Mouse (Mus musculus): Measurements from ENCODE around the gene Gsdme. TPM values are rescaled to one million over a fixed set of nuclear protein-coding genes. Genes with fewer than 3 reads are reported as not detected.

The Gsdme gene
- polyA plus RNA-seq, 1 experiment from 2014 or later = 54.5 TPM

GRCm38 (mm10) chr6:50273947-50274346, 10.3 kb upstream of the Gsdme start:
- no peak for ATAC-seq (replicated peaks; ENCODE audit: low FRiP score, low read depth)
- no peak overlapping the region for H3K27ac ChIP-seq
- 79% methylated on average over 4 of the region's 4 CpGs for WGBS
- H3K4me2 ChIP-seq (ENCODE audit: low read length) = no peak overlapping the region
- no peaks in the 10 kb centered on the region for H3K4me1 ChIP-seq (replicated peaks; ENCODE audit: insufficient read depth, low read length)
- H3K36me3 ChIP-seq (ENCODE audit: insufficient read depth, low read length) = no peaks in the 10 kb centered on the region
- no peaks in the 10 kb centered on the region for H3K9me3 ChIP-seq (replicated peaks; ENCODE audit: low read length)
- H3K9ac ChIP-seq (ENCODE audit: low read depth, low read length) = no peak overlapping the region
- no peak for TF ChIP-seq CTCF (IDR thresholded peaks at IDR 0.05; ENCODE audit: low read depth)
- H3K4me3 ChIP-seq (replicated peaks; ENCODE audit: low read depth, low read length) = no peak overlapping the region
- no peaks in the 10 kb centered on the region for H3K27me3 ChIP-seq (ENCODE audit: insufficient read depth, low read length)
- DNase-seq (ENCODE audit: low spot score) = no peak

- WGBS = 72% methylated on average over 1 of the region's 1 CpGs
These were observed 9.8 kb upstream of the Gsdme start for GRCm38 (mm10) chr6:50273416-50273815.

GRCm38 (mm10) chr6:50262310-50262709, 1.4 kb downstream of the Gsdme start:
- Histone ChIP-seq H3K36me3 (ENCODE audit: insufficient read depth, low read length) (no peaks in the 10 kb centered on the region), H3K9ac (ENCODE audit: low read depth, low read length) (peak overlapping the region; percentile 52; the same call in 1 of the 2 replicates), H3K27me3 (ENCODE audit: insufficient read depth, low read length) (no peaks in the 10 kb centered on the region), H3K4me3 (replicated peaks; ENCODE audit: low read depth, low read length) (peak overlapping the region; percentile 46; the same call in 1 of the 2 replicates), H3K4me2 (ENCODE audit: low read length) (peak overlapping the region; percentile 73), H3K4me1 (replicated peaks; ENCODE audit: insufficient read depth, low read length) (peaks cover 11% of the 10 kb centered on the region), H3K27ac (0 out of 2 replicates have a peak overlapping the region, but pooled peaks have one; percentile 50), H3K9me3 (replicated peaks; ENCODE audit: low read length) (no peaks in the 10 kb centered on the region)
- 30% methylated on average over 7 of the region's 7 CpGs for WGBS
- DNase-seq (ENCODE audit: low spot score) = peak; percentile 4
- no peak for TF ChIP-seq CTCF (IDR thresholded peaks at IDR 0.05; ENCODE audit: low read depth)
- ATAC-seq (replicated peaks; ENCODE audit: low FRiP score, low read depth) = 0 out of 2 replicates have a peak, but pooled peaks have one; percentile 30

More at GRCm38 (mm10) chr6:50273416-50273815, 9.8 kb upstream of the Gsdme start:
- Histone ChIP-seq H3K4me3 (replicated peaks; ENCODE audit: low read depth, low read length) (no peak overlapping the region), H3K4me2 (ENCODE audit: low read length) (no peak overlapping the region), H3K27me3 (ENCODE audit: insufficient read depth, low read length) (no peaks in the 10 kb centered on the region), H3K36me3 (ENCODE audit: insufficient read depth, low read length) (no peaks in the 10 kb centered on the region), H3K4me1 (replicated peaks; ENCODE audit: insufficient read depth, low read length) (no peaks in the 10 kb centered on the region), H3K27ac (no peak overlapping the region), H3K9me3 (replicated peaks; ENCODE audit: low read length) (no peaks in the 10 kb centered on the region), H3K9ac (ENCODE audit: low read depth, low read length) (no peak overlapping the region)
- DNase-seq (ENCODE audit: low spot score) (no peak), ATAC-seq (replicated peaks; ENCODE audit: low FRiP score, low read depth) (no peak)
- no peak for TF ChIP-seq CTCF (IDR thresholded peaks at IDR 0.05; ENCODE audit: low read depth)

GRCm38 (mm10) chr6:50261922-50262261, 1.8 kb downstream of the Gsdme start:
- peaks cover 11% of the 10 kb centered on the region for H3K4me1 ChIP-seq (replicated peaks; ENCODE audit: insufficient read depth, low read length)
- DNase-seq (ENCODE audit: low spot score) (no peak), ATAC-seq (replicated peaks; ENCODE audit: low FRiP score, low read depth) (peak; percentile 51)
- WGBS = 1% methylated on average over 6 of the region's 6 CpGs
- peak overlapping the region; percentile 46 for H3K4me3 ChIP-seq (replicated peaks; ENCODE audit: low read depth, low read length)
- no peaks in the 10 kb centered on the region for H3K36me3 ChIP-seq (ENCODE audit: insufficient read depth, low read length)
- H3K27ac ChIP-seq = peak overlapping the region; percentile 50; the same call in 1 of the 2 replicates
- peak overlapping the region; percentile 73 for H3K4me2 ChIP-seq (ENCODE audit: low read length)
- H3K9me3 ChIP-seq (replicated peaks; ENCODE audit: low read length) = no peaks in the 10 kb centered on the region
- H3K9ac ChIP-seq (ENCODE audit: low read depth, low read length) = peak overlapping the region; percentile 52
- TF ChIP-seq CTCF (IDR thresholded peaks at IDR 0.05; ENCODE audit: low read depth) = no peak
- H3K27me3 ChIP-seq (ENCODE audit: insufficient read depth, low read length) = no peaks in the 10 kb centered on the region

GRCm38 (mm10) chr6:50261201-50261921, 2.3 kb downstream of the Gsdme start:
- Histone ChIP-seq H3K27ac (0 out of 2 replicates have a peak overlapping the region, but pooled peaks have one; percentile 50), H3K4me2 (ENCODE audit: low read length) (peak overlapping the region; percentile 73), H3K4me1 (replicated peaks; ENCODE audit: insufficient read depth, low read length) (peaks cover 11% of the 10 kb centered on the region), H3K9ac (ENCODE audit: low read depth, low read length) (peak overlapping the region; percentile 52), H3K36me3 (ENCODE audit: insufficient read depth, low read length) (no peaks in the 10 kb centered on the region), H3K4me3 (replicated peaks; ENCODE audit: low read depth, low read length) (peak overlapping the region; percentile 46), H3K27me3 (ENCODE audit: insufficient read depth, low read length) (no peaks in the 10 kb centered on the region), H3K9me3 (replicated peaks; ENCODE audit: low read length) (no peaks in the 10 kb centered on the region)
- ATAC-seq (replicated peaks; ENCODE audit: low FRiP score, low read depth) (peak; percentile 96), DNase-seq (ENCODE audit: low spot score) (peak; percentile 91)
- no peak for TF ChIP-seq CTCF (IDR thresholded peaks at IDR 0.05; ENCODE audit: low read depth)
- 3% methylated on average over 33 of the region's 35 CpGs for WGBS

GRCm38 (mm10) chr6:50255356-50255755, 8.3 kb downstream of the Gsdme start:
- no peaks in the 10 kb centered on the region for H3K36me3 ChIP-seq (ENCODE audit: insufficient read depth, low read length)
- no peaks in the 10 kb centered on the region for H3K9me3 ChIP-seq (replicated peaks; ENCODE audit: low read length)
- H3K4me1 ChIP-seq (replicated peaks; ENCODE audit: insufficient read depth, low read length) = peaks cover 6% of the 10 kb centered on the region; the same call in 1 of the 2 replicates
- H3K4me2 ChIP-seq (ENCODE audit: low read length) = no peak overlapping the region
- no peak for ATAC-seq (replicated peaks; ENCODE audit: low FRiP score, low read depth)
- no peak overlapping the region for H3K27ac ChIP-seq
- no peak overlapping the region for H3K9ac ChIP-seq (ENCODE audit: low read depth, low read length)
- no peaks in the 10 kb centered on the region for H3K27me3 ChIP-seq (ENCODE audit: insufficient read depth, low read length)
- 65% methylated on average over 5 of the region's 5 CpGs for WGBS
- no peak for DNase-seq (ENCODE audit: low spot score)
- no peak for TF ChIP-seq CTCF (IDR thresholded peaks at IDR 0.05; ENCODE audit: low read depth)
- H3K4me3 ChIP-seq (replicated peaks; ENCODE audit: low read depth, low read length) = no peak overlapping the region

Data from kidney, postnatal 0 days (tissue).